Mouse (Mus musculus): Measurements from ENCODE around the gene Cd320. TPM values are rescaled to one million over a fixed set of nuclear protein-coding genes. Genes with fewer than 3 reads are reported as not detected.

The Cd320 gene
- polyA plus RNA-seq, 1 experiment from 2014 or later, result 12.1 TPM

- no peaks in the 10 kb centered on the region for H3K9me3 ChIP-seq (replicated peaks; ENCODE audit: control insufficient read depth, low read length)
- H3K4me3 ChIP-seq (ENCODE audit: low read depth, low read length), result peak within 1 kb of the TSS; percentile 56
- H3K9ac ChIP-seq (ENCODE audit: low read depth, low read length), result peak within 1 kb of the TSS; percentile 58
- H3K36me3 ChIP-seq (ENCODE audit: control insufficient read depth, insufficient read depth), result no peaks in the 10 kb centered on the region
- WGBS (ENCODE audit: insufficient replicate concordance), result 1% methylated on average over 36 of the region's 36 CpGs
- ATAC-seq (ENCODE audit: low read depth), result peak; percentile 96
- H3K4me1 ChIP-seq (ENCODE audit: control insufficient read depth, low read depth, low read length), result peaks cover 8% of the 10 kb centered on the region
- H3K27ac ChIP-seq (ENCODE audit: low read length), result no peak within 1 kb of the TSS
- H3K4me2 ChIP-seq (ENCODE audit: low read depth, low read length), result peak within 1 kb of the TSS; percentile 82
- H3K27me3 ChIP-seq (ENCODE audit: control insufficient read depth, insufficient read depth, low read depth, low read length), result peaks cover 10% of the 10 kb centered on the region
These were observed 32.4 kb upstream of the Cd320 start, which contains the start of gene Kank3 for GRCm38 (mm10) chr17:33810334-33811141. TSS of gene Kank3 (plus strand) at chr17:33810519.

GRCm38 (mm10) chr17:33811142-33811516 lies 31.8 kb upstream of the Cd320 start:
- peak overlapping the region; percentile 56 for H3K4me3 ChIP-seq (ENCODE audit: low read depth, low read length)
- no peak overlapping the region for H3K27ac ChIP-seq (ENCODE audit: low read length)
- WGBS (ENCODE audit: insufficient replicate concordance), result 9% methylated on average over 7 of the region's 7 CpGs
- no peaks in the 10 kb centered on the region for H3K36me3 ChIP-seq (ENCODE audit: control insufficient read depth, insufficient read depth)
- ATAC-seq (ENCODE audit: low read depth), result no peak
- H3K9ac ChIP-seq (ENCODE audit: low read depth, low read length), result 0 out of 2 replicates have a peak overlapping the region, but pooled peaks have one; percentile 19
- peak overlapping the region; percentile 82 for H3K4me2 ChIP-seq (ENCODE audit: low read depth, low read length)
- H3K4me1 ChIP-seq (ENCODE audit: control insufficient read depth, low read depth, low read length), result peaks cover 8% of the 10 kb centered on the region
- H3K27me3 ChIP-seq (ENCODE audit: control insufficient read depth, insufficient read depth, low read depth, low read length), result peaks cover 10% of the 10 kb centered on the region
- H3K9me3 ChIP-seq (replicated peaks; ENCODE audit: control insufficient read depth, low read length), result no peaks in the 10 kb centered on the region

DNA sequence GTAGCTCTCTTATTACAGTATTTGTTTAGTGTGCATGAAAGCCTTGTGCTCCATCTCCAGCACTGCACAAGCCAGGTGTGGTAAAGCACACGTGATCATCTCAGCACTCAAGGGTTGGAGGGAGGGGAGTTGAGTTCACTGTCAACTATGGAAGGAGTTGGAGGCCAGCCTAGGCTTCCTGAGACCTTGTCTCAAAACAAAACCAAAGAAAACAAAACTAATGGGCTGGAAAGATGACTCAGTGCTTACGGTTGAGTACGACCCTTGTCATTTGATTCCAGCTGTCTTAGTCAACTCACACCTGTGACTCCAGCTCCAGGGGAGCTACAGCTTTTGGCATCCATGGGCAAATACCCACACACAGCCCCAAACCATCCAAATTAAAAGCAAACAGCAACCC lies 30.4 kb upstream of the Cd320 start:
- peaks cover 10% of the 10 kb centered on the region for H3K27me3 ChIP-seq (ENCODE audit: control insufficient read depth, insufficient read depth, low read depth, low read length)
- H3K4me2 ChIP-seq (ENCODE audit: low read depth, low read length), result no peak overlapping the region
- H3K4me3 ChIP-seq (ENCODE audit: low read depth, low read length), result no peak overlapping the region
- H3K36me3 ChIP-seq (ENCODE audit: control insufficient read depth, insufficient read depth), result no peaks in the 10 kb centered on the region
- no peak overlapping the region for H3K27ac ChIP-seq (ENCODE audit: low read length)
- H3K4me1 ChIP-seq (ENCODE audit: control insufficient read depth, low read depth, low read length), result peaks cover 16% of the 10 kb centered on the region
- H3K9me3 ChIP-seq (replicated peaks; ENCODE audit: control insufficient read depth, low read length), result no peaks in the 10 kb centered on the region
- WGBS (ENCODE audit: insufficient replicate concordance), result 47% methylated on average over 3 of the region's 3 CpGs
- no peak overlapping the region for H3K9ac ChIP-seq (ENCODE audit: low read depth, low read length)
- no peak for ATAC-seq (ENCODE audit: low read depth)

DNA sequence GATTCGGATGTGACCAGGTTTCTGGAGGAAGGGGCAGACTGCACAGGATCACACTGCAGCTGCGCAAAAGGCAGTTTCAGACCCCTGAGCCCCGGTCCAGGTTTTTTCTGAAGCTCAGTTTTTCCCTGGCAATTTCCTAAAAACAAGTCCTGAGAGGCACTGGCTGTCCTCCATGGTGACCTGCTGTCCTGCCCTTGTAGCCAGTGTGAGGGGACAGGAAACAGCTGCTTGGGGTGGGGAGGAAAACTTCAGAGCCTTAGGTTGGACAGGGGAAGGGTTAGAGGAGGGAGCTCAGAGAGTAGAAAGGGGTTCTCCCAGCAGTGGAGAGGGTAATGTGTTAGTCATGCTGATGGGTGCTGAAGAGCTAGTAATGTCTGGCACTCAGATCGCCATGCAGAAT lies 29.9 kb upstream of the Cd320 start:
- Histone ChIP-seq H3K9me3 (replicated peaks; ENCODE audit: control insufficient read depth, low read length) (no peaks in the 10 kb centered on the region), H3K9ac (ENCODE audit: low read depth, low read length) (no peak overlapping the region), H3K27me3 (ENCODE audit: control insufficient read depth, insufficient read depth, low read depth, low read length) (peaks cover 10% of the 10 kb centered on the region), H3K36me3 (ENCODE audit: control insufficient read depth, insufficient read depth) (no peaks in the 10 kb centered on the region), H3K4me2 (ENCODE audit: low read depth, low read length) (no peak overlapping the region), H3K4me3 (ENCODE audit: low read depth, low read length) (no peak overlapping the region), H3K4me1 (ENCODE audit: control insufficient read depth, low read depth, low read length) (peaks cover 20% of the 10 kb centered on the region), H3K27ac (ENCODE audit: low read length) (no peak overlapping the region)
- 49% methylated on average over 4 of the region's 4 CpGs for WGBS (ENCODE audit: insufficient replicate concordance)
- ATAC-seq (ENCODE audit: low read depth), result no peak

- Histone ChIP-seq H3K9ac (ENCODE audit: low read depth, low read length) (no peak overlapping the region), H3K4me2 (ENCODE audit: low read depth, low read length) (no peak overlapping the region), H3K27me3 (ENCODE audit: control insufficient read depth, insufficient read depth, low read depth, low read length) (peaks cover 10% of the 10 kb centered on the region), H3K27ac (ENCODE audit: low read length) (no peak overlapping the region), H3K4me3 (ENCODE audit: low read depth, low read length) (no peak overlapping the region), H3K4me1 (ENCODE audit: control insufficient read depth, low read depth, low read length) (peaks cover 29% of the 10 kb centered on the region), H3K36me3 (ENCODE audit: control insufficient read depth, insufficient read depth) (peaks cover 7% of the 10 kb centered on the region), H3K9me3 (replicated peaks; ENCODE audit: control insufficient read depth, low read length) (no peaks in the 10 kb centered on the region)
- ATAC-seq (ENCODE audit: low read depth), result no peak
- WGBS (ENCODE audit: insufficient replicate concordance), result 69% methylated on average over 6 of the region's 6 CpGs
These were observed 27.5 kb upstream of the Cd320 start for GRCm38 (mm10) chr17:33815399-33815798.

- Histone ChIP-seq H3K9ac (ENCODE audit: low read depth, low read length) (peak overlapping the region; percentile 82; the same call in 1 of the 2 replicates), H3K4me1 (ENCODE audit: control insufficient read depth, low read depth, low read length) (peaks cover 21% of the 10 kb centered on the region), H3K9me3 (replicated peaks; ENCODE audit: control insufficient read depth, low read length) (no peaks in the 10 kb centered on the region), H3K36me3 (ENCODE audit: control insufficient read depth, insufficient read depth) (peaks cover 15% of the 10 kb centered on the region), H3K4me3 (ENCODE audit: low read depth, low read length) (peak overlapping the region; percentile 73), H3K27ac (ENCODE audit: low read length) (no peak overlapping the region), H3K27me3 (ENCODE audit: control insufficient read depth, insufficient read depth, low read depth, low read length) (no peaks in the 10 kb centered on the region), H3K4me2 (ENCODE audit: low read depth, low read length) (peak overlapping the region; percentile 99)
- WGBS (ENCODE audit: insufficient replicate concordance), result 63% methylated on average over 5 of the region's 5 CpGs
- no peak for ATAC-seq (ENCODE audit: low read depth)
These were observed 26.3 kb upstream of the Cd320 start for GRCm38 (mm10) chr17:33816612-33817011.

- WGBS (ENCODE audit: insufficient replicate concordance), result under 1% methylated on average over 83 of the region's 89 CpGs
- Histone ChIP-seq H3K4me1 (ENCODE audit: control insufficient read depth, low read depth, low read length) (peaks cover 26% of the 10 kb centered on the region), H3K4me3 (ENCODE audit: low read depth, low read length) (peak overlapping the region; percentile 73), H3K4me2 (ENCODE audit: low read depth, low read length) (peak overlapping the region; percentile 99), H3K27me3 (ENCODE audit: control insufficient read depth, insufficient read depth, low read depth, low read length) (no peaks in the 10 kb centered on the region), H3K9me3 (replicated peaks; ENCODE audit: control insufficient read depth, low read length) (no peaks in the 10 kb centered on the region), H3K27ac (ENCODE audit: low read length) (peak overlapping the region; percentile 87), H3K9ac (ENCODE audit: low read depth, low read length) (peak overlapping the region; percentile 82), H3K36me3 (ENCODE audit: control insufficient read depth, insufficient read depth) (peaks cover 23% of the 10 kb centered on the region)
- ATAC-seq (ENCODE audit: low read depth), result peak; percentile 99
These were observed 25.5 kb upstream of the Cd320 start for GRCm38 (mm10) chr17:33817184-33817968.

DNA sequence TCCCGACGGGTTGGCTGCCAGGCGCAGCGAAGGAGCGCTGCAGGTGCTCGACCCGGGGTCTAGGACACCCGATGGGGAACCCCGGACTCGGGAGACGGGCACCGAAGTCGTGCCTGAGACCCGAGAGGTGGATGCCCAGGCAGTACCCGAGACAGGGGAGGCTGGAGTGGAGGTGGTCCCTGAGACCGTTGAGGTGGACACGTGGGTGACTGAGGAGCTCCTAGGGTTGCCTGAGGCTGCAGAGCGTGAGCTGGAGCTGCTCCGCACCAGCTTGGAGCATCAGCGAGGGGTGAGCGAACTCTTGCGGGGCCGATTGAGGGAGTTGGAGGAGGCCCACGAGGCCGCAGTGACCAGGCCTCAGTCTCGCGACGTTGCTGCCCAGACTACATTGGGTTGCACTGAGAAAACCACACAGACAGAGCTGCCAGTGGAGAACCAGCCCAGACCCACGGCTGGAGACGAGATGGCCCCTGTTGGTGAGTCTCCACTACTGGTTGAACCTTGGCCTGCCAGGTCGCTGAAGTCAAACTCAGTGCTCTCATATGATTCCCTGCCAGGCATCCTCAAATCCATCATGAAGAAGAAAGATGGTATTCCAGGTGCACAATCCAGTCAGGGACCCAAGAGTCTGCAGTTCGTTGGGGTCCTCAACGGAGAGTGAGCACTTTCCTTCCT lies 24.8 kb upstream of the Cd320 start:
- peak overlapping the region; percentile 99 for H3K4me2 ChIP-seq (ENCODE audit: low read depth, low read length)
- peaks cover 33% of the 10 kb centered on the region for H3K4me1 ChIP-seq (ENCODE audit: control insufficient read depth, low read depth, low read length)
- no peaks in the 10 kb centered on the region for H3K27me3 ChIP-seq (ENCODE audit: control insufficient read depth, insufficient read depth, low read depth, low read length)
- H3K4me3 ChIP-seq (ENCODE audit: low read depth, low read length), result peak overlapping the region; percentile 73
- no peaks in the 10 kb centered on the region for H3K9me3 ChIP-seq (replicated peaks; ENCODE audit: control insufficient read depth, low read length)
- H3K27ac ChIP-seq (ENCODE audit: low read length), result peak overlapping the region; percentile 80
- peak; percentile 7 for ATAC-seq (ENCODE audit: low read depth)
- peak overlapping the region; percentile 78 for H3K9ac ChIP-seq (ENCODE audit: low read depth, low read length)
- WGBS (ENCODE audit: insufficient replicate concordance), result 21% methylated on average over 33 of the region's 33 CpGs
- peaks cover 28% of the 10 kb centered on the region for H3K36me3 ChIP-seq (ENCODE audit: control insufficient read depth, insufficient read depth)
